Mouse (Mus musculus) thymus, adult 2 months (tissue): ENCODE results near the gene Cxcl13. TPM values are rescaled to one million over a fixed set of nuclear protein-coding genes. Genes with fewer than 3 reads are reported as not detected.
"Not testable (repeated sequence)": the region's sequence is repeated elsewhere in the genome, so short reads cannot be mapped to it uniquely, and the experiment has no call there.

Experiments used
- DNase-seq: peaks from one replicate; pipeline ENCODE4 v3.0.0; 2021
- H3K27ac ChIP-seq: fragments of 200-500 bp; 2 replicates; pipeline ENCODE4 v1.5.1; 2012; ENCODE audit warnings: low read length, control low read depth; ENCODE audit not compliant: control insufficient read depth, insufficient read depth
- H3K27me3 ChIP-seq: fragments of 200-500 bp; 2 replicates; pipeline ENCODE4 v1.6.1; 2012; ENCODE audit warnings: mild to moderate bottlenecking, low read length, moderate library complexity, mixed read lengths; ENCODE audit not compliant: control insufficient read depth, insufficient read depth
- H3K36me3 ChIP-seq: fragments of 200-500 bp; 2 replicates; pipeline ENCODE4 v1.6.1; 2012; ENCODE audit warnings: mild to moderate bottlenecking, low read length, moderate library complexity; ENCODE audit not compliant: control insufficient read depth, insufficient read depth
- H3K4me1 ChIP-seq: fragments of 200-500 bp; replicated peaks from 2 replicates; pipeline ENCODE4 v1.6.1; 2012; ENCODE audit warnings: low read length; ENCODE audit not compliant: control insufficient read depth, insufficient read depth
- H3K4me3 ChIP-seq: fragments of 200-500 bp; 2 replicates; pipeline ENCODE4 v1.5.1; 2012; ENCODE audit warnings: mild to moderate bottlenecking, low read length, control low read depth, moderate library complexity; ENCODE audit not compliant: control insufficient read depth, insufficient read depth
- CTCF ChIP-seq: fragments of 200-500 bp; IDR thresholded peaks from 2 replicates; pipeline ENCODE4 v1.5.1; 2012; ENCODE audit warnings: mild to moderate bottlenecking, control low read depth, low read length, moderate library complexity, borderline replicate concordance; ENCODE audit not compliant: control insufficient read depth, poor library complexity, insufficient read depth; ENCODE audit errors: extremely low read depth
- POLR2A ChIP-seq: fragments of 200-500 bp; IDR thresholded peaks from 2 replicates; pipeline ENCODE4 v1.6.1; 2012; ENCODE audit warnings: mild to moderate bottlenecking, low read length, control low read depth, moderate library complexity; ENCODE audit not compliant: control insufficient read depth, poor library complexity, insufficient read depth; ENCODE audit errors: extremely low read depth
- WGBS: fragments of 180-500 bp; shearing (Covaris S2); methylation state at CpG from one replicate; pipeline ENCODE4 v1.1.7; 2018; 5-methylcytosine and 5-hydroxymethylcytosine counted together
- polyA plus RNA-seq: library from polyadenylated mRNA; depleted of rRNA; stranded (reverse); fragments of >200 nt; gene quantifications from 2 replicates; pipeline ENCODE4 v1.2.3, GENCODE M21; 2012

Gene Cxcl13
- polyA plus RNA-seq, 1 experiment = 0.42 TPM

DNA sequence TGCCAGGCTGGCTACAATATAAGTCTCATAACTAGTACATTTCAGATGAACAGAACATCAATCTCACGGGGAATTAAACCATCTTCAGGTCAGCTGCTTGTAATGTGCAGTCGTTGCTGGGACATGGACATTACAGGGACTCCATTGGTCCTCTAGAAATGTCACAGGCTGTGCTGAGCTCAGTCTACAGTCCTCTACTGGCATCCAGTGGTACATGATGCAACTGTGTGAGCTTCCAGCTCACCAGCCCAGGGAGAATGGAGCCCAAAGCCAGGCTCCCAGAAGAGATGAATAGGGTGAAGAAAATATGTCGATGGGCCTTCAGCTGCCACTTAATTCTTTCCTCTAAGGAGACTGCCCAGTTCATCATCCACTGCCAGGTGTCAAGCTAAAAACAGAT, 15.5 kb downstream of the Cxcl13 start:
- 85% methylated on average over 3 of the region's 3 CpGs for WGBS
- H3K27me3 ChIP-seq = no peaks in the 10 kb centered on the region
- H3K36me3 ChIP-seq = no peaks in the 10 kb centered on the region
- DNase-seq = no peak
- TF ChIP-seq CTCF (no peak), POLR2A (no peak)
- no peaks in the 10 kb centered on the region for H3K4me1 ChIP-seq
- H3K4me3 ChIP-seq = no peak overlapping the region
- H3K27ac ChIP-seq = no peak overlapping the region

DNA sequence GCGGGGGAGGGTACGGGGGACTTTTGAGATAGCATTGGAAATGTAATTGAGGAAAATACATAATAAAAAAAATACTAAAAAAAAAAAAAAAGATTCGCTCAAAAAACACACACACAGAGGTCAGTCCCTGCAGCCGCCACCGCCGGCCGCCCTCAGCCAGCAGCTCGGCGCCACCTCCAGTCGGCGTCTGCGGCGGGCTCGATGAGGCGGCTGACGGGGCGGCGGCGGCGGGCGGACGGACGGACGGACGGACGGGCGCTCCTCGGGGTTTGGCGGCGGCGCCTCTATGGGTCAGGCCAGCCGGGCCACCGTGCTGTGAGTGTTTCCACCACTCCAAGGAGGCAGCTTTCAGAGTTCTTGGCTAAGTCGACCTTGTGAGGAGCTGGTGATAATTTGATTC, 17.1 kb downstream of the Cxcl13 start:
- WGBS = 60% methylated on average over 34 of the region's 34 CpGs
- H3K4me3 ChIP-seq, DNase-seq, H3K36me3 ChIP-seq, H3K27me3 ChIP-seq, H3K4me1 ChIP-seq, H3K27ac ChIP-seq: not testable (repeated sequence)

DNA sequence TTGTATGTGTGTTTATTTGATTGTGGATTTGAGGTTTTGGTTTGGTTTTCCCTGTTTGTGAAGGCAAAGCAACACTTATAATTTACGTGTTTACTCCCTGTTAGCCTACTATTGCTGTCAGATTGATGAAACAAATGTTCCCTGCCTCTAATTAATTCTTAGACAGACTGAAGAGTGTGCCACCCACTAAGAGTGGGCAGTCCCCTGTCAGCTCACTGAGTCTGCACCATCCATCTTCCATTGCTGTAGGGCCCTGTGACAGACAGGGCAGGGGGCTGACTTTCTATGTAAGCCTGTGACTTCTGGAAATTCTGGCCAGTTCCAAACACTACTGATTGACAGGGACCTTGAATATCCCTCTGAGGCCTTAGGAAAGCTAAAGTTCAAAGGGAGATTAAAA, 19.5 kb downstream of the Cxcl13 start:
- Histone ChIP-seq H3K27me3 (no peaks in the 10 kb centered on the region), H3K27ac (no peak overlapping the region), H3K36me3 (no peaks in the 10 kb centered on the region), H3K4me1 (no peaks in the 10 kb centered on the region), H3K4me3 (no peak overlapping the region)
- TF ChIP-seq CTCF (no peak), POLR2A (no peak)
- WGBS = 90% methylated on average over 1 of the region's 1 CpGs
- no peak for DNase-seq

DNA sequence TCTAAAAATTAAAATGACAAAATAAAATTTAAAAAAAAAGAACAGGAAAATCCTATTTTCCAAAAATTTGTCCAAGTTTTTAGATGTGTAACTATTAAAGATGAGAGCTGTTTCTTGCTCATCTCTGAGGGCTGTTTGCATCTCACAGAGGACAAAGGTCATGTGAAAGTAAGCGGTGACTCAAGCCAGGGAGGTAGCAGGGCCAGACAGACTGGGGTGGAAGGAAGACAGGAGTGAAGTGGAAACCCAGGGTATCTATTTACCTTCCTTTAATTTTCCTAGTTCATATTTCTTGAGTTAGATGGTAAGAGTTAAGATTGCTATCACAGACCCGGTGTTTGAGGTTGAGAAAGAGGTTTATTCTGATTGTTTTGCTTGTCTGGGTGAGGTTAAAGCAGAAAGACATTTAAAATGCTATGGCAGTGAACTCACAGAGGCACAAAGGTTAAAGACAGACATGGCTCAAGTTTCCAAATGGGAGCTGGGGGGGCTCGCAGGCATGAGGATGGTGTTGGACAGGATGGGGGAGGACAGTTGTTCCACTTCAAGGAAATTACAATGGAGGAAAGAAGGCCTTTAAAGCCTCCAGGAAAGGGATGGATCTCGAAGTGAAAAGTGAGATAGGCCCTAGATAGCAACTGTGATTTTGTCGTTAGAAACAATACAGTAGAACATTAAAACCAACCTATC, 27.2 kb downstream of the Cxcl13 start:
- no peak overlapping the region for H3K27ac ChIP-seq
- no peaks in the 10 kb centered on the region for H3K36me3 ChIP-seq
- no peak overlapping the region for H3K4me3 ChIP-seq
- H3K4me1 ChIP-seq = no peaks in the 10 kb centered on the region
- DNase-seq = no peak
- WGBS = 78% methylated on average over 5 of the region's 5 CpGs
- H3K27me3 ChIP-seq = no peaks in the 10 kb centered on the region
- no peak for TF ChIP-seq CTCF
- no peak for TF ChIP-seq POLR2A

DNA sequence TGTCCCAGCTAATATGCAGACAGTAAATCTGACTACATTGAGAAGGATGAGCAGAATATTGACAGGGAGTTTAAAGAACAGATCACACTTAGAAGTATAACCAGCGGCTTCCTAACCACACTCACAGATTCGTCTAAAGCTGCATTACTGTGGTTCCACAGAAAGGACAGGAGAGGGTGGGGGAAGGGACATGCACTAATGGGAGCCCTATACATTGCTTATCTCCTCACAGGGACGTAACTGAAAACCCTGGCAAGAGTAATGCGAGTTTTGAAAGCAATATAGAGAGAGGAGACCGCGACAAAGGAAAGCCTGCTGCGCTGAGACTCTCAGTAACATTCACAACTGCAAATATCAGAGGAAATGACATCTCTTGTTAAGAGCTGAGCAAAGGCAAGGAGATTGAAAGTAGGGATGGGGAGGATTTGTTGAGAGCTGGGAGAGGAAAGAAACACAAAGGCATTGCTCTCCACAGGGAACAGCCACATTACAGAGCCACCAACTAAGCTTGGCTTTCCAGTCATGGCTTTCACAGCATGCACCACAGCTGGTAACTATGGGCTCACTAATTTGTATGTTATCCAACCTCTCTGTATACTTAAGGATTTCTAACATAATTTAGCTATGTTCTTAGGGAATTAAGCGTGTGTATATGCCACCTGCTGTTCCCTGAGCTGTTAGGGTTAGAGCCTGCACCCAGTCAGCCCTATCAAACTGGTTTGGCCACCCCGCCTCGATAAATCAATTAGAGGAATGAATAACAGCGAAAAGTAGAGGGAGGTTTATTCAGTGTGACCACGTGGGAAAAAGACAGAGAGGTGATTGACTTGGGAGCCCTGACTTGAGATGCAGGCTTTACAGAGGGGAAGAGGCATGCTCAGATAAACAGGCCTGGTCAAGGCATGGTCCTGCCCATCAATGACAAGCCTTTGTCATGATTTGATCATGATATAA, 34.9 kb downstream of the Cxcl13 start:
- Histone ChIP-seq H3K27me3 (no peaks in the 10 kb centered on the region), H3K27ac (no peak overlapping the region), H3K4me3 (no peak overlapping the region), H3K36me3 (no peaks in the 10 kb centered on the region), H3K4me1 (no peaks in the 10 kb centered on the region)
- DNase-seq = no peak
- TF ChIP-seq CTCF (no peak), POLR2A (no peak)
- WGBS = 52% methylated on average over 12 of the region's 12 CpGs

DNA sequence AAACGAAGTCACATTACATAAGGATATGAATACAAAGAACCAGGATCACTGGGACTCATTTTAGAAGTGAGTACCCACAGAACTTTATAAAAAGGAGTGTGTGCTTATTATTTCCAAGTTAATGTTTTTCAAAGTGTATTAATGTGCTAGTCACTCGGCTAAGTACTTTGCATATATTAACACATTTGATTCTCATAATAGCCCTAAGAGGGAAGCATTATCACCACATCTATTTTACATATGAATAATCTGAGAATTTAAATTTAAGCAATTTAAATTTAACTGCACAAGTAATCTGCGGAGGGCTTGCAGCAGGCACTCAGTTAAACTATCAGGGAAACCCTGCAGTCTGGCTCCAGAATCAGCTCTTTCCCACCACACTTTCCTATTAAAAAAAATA, 40.5 kb downstream of the Cxcl13 start:
- no peaks in the 10 kb centered on the region for H3K27me3 ChIP-seq
- H3K4me3 ChIP-seq = no peak overlapping the region

More for the DNA sequence above, 40.5 kb downstream of the Cxcl13 start:
- no peaks in the 10 kb centered on the region for H3K4me1 ChIP-seq
- H3K36me3 ChIP-seq = no peaks in the 10 kb centered on the region
- no peak for DNase-seq
- WGBS = 84% methylated on average over 3 of the region's 3 CpGs
- H3K27ac ChIP-seq = no peak overlapping the region
- TF ChIP-seq POLR2A (no peak), CTCF (no peak)
